Mouse (Mus musculus): Measurements from ENCODE around the gene Upk3bl. TPM values are rescaled to one million over a fixed set of nuclear protein-coding genes. Genes with fewer than 3 reads are reported as not detected.

Upk3bl gene
- 0.59 and 1.4 TPM in 2 replicates for total RNA-seq (2015)
- 0.17 and 1.0 TPM in 2 replicates for total RNA-seq (2017)

GRCm38 (mm10) chr5:136054301-136055077, at the start of gene Upk3bl:
Gene Upk3bl (plus strand): TSS chr5:136054492.
- no peak for ATAC-seq (replicated peaks; ENCODE audit: poor library complexity)

GRCm38 (mm10) chr5:136004537-136004936, 49.8 kb upstream of the Upk3bl start:
- no peak for ATAC-seq (replicated peaks; ENCODE audit: poor library complexity)

DNA sequence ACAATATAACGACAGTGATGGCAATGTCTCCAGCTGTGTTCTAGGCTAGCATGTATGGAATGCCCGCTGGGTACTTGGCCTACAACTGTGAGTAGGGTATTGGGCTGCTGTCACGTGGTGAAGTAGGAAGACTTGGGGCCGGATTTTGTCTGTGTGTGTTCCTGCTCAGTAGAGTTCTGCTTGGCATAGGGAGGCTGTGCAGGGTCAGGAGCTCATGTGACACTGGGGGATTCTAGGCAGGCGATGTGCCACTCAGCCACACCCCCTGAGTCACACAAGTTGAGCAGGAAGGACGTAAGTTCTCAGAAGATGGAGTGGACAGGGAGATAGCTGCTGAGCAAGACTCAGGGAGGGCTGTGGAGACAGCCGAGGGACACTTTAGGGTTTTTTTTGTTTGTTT, 46.5 kb upstream of the Upk3bl start:
- ATAC-seq (replicated peaks; ENCODE audit: poor library complexity), result no peak

GRCm38 (mm10) chr5:136014877-136015276, 39.4 kb upstream of the Upk3bl start:
- ATAC-seq (replicated peaks; ENCODE audit: poor library complexity), result no peak

GRCm38 (mm10) chr5:136015586-136015985, 38.7 kb upstream of the Upk3bl start:
- no peak for ATAC-seq (replicated peaks; ENCODE audit: poor library complexity)

GRCm38 (mm10) chr5:136016014-136016876, 38.0 kb upstream of the Upk3bl start:
- ATAC-seq (replicated peaks; ENCODE audit: poor library complexity), result no peak

DNA sequence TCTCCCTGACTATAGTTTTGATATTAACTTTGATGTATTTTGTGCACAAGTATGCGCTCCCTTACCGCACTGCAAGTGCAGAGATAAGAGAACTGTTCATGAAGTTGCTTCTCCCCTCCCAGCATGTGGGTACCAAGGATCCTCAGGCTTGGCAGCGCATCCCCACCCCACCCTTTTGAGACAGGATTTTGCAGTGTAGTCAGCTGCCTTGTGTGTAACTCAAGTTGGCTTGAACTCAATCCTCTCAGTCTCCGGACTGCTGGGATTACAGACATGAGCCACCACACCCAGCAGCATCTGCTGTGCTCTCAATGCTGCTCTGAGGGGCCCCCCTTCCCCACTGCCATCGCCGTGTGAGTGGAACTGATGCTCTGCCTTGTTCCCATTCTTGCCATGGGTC, 37.0 kb upstream of the Upk3bl start:
- ATAC-seq (replicated peaks; ENCODE audit: poor library complexity), result peak; percentile 75

DNA sequence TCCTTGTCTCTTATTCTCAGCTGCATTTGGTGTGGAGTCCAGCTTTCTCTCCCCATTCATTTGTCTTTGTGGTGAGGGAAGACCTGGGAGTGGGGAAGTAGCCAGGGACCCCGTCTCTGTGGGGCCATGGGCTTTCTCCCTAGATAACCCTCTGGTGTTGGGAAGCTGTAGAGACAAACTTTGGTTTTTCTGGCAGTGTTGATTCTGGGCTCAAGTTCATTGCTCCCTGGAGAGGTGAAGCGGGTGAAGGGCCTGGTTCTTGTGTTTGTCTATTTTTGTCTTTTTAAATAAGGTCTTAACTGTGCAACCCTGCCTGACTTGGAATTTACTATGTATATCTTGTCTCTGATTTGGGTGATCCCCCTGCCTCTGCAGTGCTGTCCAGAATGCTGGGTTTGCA, 35.6 kb upstream of the Upk3bl start:
- no peak for ATAC-seq (replicated peaks; ENCODE audit: poor library complexity)

DNA sequence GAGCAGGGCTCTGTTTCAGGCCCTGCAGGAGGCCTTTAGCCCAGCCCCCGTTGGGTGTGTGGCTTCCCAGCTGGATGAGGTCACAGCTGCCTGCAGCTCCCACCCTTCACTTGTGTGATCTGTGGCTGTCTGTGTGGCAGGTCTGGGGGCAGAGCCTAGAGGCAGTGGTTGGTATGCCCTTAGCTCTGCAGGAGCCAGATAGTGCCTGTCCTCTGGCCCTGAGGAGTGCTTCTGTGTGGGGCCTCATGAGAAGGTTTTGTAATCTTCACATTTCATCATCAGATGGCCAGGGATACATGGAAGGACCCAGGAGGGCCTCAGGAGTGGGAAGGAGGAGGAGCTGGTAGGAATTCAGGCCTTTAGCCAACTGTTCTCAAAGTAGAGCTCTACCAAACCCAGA, 34.4 kb upstream of the Upk3bl start:
- peak; percentile 46 for ATAC-seq (replicated peaks; ENCODE audit: poor library complexity)

- ATAC-seq (replicated peaks; ENCODE audit: poor library complexity), result no peak
Measured at GRCm38 (mm10) chr5:136025712-136026111, 28.6 kb upstream of the Upk3bl start.

DNA sequence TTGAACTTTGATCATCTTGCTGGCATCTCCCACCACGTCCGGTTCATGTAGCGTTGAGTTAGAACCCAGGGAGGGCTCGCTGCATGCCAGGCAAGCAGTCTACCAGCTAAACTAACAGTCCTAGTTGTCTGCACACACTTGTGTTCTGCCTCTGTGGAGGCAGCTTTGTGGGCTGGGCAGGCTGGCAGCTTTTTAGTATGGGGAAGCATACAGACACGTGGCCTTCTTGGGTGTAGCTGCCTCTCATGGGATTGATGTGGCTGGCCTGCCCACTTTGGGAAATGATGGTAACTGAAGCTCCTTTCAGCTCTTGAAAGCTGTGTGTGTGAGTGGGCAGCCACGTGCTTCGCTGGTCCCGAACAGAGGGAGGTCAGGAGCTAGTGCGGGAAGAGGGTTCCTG, 27.4 kb upstream of the Upk3bl start:
- no peak for ATAC-seq (replicated peaks; ENCODE audit: poor library complexity)

GRCm38 (mm10) chr5:136027612-136028311, 26.5 kb upstream of the Upk3bl start:
- no peak for ATAC-seq (replicated peaks; ENCODE audit: poor library complexity)

GRCm38 (mm10) chr5:136034868-136035267, 19.4 kb upstream of the Upk3bl start:
- ATAC-seq (replicated peaks; ENCODE audit: poor library complexity), result 0 out of 2 replicates have a peak, but pooled peaks have one; percentile 48

DNA sequence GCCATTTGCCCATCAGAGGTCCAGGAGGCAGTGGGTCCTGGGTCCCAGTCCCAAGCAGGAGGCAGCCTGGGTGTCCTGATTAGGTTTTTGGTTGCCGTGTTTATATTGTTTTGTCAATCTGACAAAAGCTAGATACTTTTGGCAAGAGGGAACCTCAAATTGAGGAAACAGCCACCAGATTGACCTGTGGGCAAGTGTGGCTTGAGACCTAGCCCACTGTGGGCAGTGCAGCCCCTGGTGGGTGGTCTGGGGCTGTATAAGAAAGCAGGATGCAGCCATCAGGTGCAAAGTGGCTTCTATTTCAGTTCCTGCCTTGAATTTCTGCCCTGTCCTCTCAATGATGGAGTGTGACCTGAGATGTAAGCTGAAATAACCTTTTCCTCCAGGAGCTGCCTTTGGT, 19.0 kb upstream of the Upk3bl start:
- 0 out of 2 replicates have a peak, but pooled peaks have one; percentile 14 for ATAC-seq (replicated peaks; ENCODE audit: poor library complexity)

DNA sequence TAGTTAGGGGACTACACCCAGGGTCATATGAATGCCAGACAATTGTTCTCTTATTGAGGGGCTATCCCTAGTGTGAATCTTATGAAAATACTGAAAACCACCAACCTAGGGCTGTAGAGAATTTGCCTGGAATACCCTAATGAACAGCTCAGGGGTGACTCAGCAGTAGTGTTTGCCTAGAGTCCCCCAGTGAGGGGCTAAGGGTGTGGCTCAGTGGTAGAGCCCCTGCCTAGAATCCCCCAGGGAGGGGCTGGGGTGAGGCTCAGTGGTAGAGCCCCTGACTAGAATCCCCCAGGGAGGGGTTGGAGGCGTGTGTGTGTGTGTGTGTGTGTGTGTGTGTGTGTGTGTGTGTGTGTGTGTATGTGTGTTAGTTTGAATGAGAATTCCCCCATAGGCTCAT, 17.6 kb upstream of the Upk3bl start:
- ATAC-seq (replicated peaks; ENCODE audit: poor library complexity), result no peak

DNA sequence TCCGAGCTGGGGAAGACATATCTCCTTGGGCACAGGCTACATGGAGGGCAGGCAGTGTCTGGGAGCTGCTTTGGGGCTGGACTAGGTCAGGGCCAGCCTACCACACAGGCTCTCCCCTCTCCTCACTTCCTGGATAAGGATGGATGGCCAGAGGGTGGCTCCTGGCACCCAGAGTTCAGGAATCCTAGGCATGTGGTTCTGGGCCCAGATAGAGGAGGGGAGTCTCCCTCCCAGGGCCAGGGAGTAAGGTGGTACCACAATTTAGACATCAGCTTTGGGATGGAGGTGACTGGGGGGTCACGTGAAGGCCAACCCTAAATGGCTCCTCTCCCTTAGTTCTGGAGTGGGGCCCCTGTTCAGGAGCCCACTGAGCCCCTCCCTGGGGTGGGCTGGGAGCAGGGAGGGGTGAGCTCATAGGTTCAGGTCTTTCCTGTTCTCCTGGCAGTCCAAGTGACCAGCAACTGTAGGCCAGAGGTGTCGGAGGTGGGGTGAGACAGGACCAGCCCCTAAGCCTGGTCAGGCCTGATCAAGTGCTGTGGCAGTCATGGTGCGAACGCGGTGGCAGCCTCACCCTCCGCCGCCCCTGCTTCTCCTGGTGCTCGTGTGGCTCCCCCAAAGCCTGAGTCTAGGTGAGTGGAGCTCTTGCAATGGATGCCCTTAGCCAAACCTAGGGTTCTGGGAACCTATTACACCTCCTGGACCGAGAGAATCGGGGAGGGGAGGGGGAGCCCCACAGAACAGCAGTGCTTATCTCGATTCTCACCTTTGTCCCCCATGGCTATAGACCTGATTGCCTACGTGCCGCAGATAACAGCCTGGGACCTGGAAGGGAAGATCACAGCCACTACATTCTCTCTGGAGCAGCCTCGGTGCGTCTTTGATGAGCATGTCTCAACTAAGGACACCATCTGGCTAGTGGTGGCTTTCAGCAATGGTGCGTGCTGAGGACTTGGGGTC, 15.8 kb upstream of the Upk3bl start, which contains the start of gene Upk3b:
Gene Upk3b, plus strand, starts transcription at position 239 of the 957 bp plus-strand sequence.
- no peak for ATAC-seq (replicated peaks; ENCODE audit: poor library complexity)

- ATAC-seq (replicated peaks; ENCODE audit: poor library complexity), result peak; percentile 70
Measured at GRCm38 (mm10) chr5:136040210-136040609, 14.1 kb upstream of the Upk3bl start.

GRCm38 (mm10) chr5:136041260-136041659, 13.0 kb upstream of the Upk3bl start:
- ATAC-seq (replicated peaks; ENCODE audit: poor library complexity), result no peak

GRCm38 (mm10) chr5:136041666-136042065, 12.6 kb upstream of the Upk3bl start:
- no peak for ATAC-seq (replicated peaks; ENCODE audit: poor library complexity)

- ATAC-seq (replicated peaks; ENCODE audit: poor library complexity), result 0 out of 2 replicates have a peak, but pooled peaks have one; percentile 27
Measured at GRCm38 (mm10) chr5:136044865-136045264, 9.4 kb upstream of the Upk3bl start.

All from megakaryocyte progenitor cell, adult 5-6 weeks (primary cell).